Mouse (Mus musculus) frontal cortex, adult 2 months (tissue): ENCODE measurements around the gene Tpd52l1. TPM values are rescaled to one million over a fixed set of nuclear protein-coding genes. Genes with fewer than 3 reads are reported as not detected.
A peak's percentile ranks its signal among the peaks of the same experiment; 100 is the strongest.

Source experiments
- DNase-seq, 2 experiments: peaks; one replicate each; pipeline ENCODE4 v3.0.0; 2022; ENCODE audit warnings: low spot score in 1 of 2; ENCODE audit errors: extremely low spot score in 1 of 2
- polyA plus RNA-seq: library from polyadenylated mRNA; depleted of rRNA; stranded (reverse); fragments of >200 nt; gene quantifications from 2 replicates; pipeline ENCODE4 v1.2.3, GENCODE M21; 2012

Tpd52l1 gene
- polyA plus RNA-seq, 1 experiment, result 41.1 TPM

- DNase-seq, result no peak
Measured at GRCm38 (mm10) chr10:31352845-31353427, 92.8 kb downstream of the Tpd52l1 start.

- no peak for DNase-seq
Measured at GRCm38 (mm10) chr10:31351056-31351455, 94.7 kb downstream of the Tpd52l1 start.

GRCm38 (mm10) chr10:31346401-31346800 is 99.4 kb downstream of the Tpd52l1 start:
- DNase-seq, result no peak

GRCm38 (mm10) chr10:31336432-31336831 is 109.3 kb downstream of the Tpd52l1 start:
- DNase-seq, result peak in 1 of 2 experiments; percentile 38

- no peak for DNase-seq
Measured at GRCm38 (mm10) chr10:31331225-31331775, 114.5 kb downstream of the Tpd52l1 start.

GRCm38 (mm10) chr10:31330286-31330962 is 115.3 kb downstream of the Tpd52l1 start:
- DNase-seq, result no peak

GRCm38 (mm10) chr10:31329436-31329835 is 116.3 kb downstream of the Tpd52l1 start:
- DNase-seq, result no peak

GRCm38 (mm10) chr10:31318491-31318890 is 127.3 kb downstream of the Tpd52l1 start:
- DNase-seq, result no peak

- DNase-seq, result peak; percentile 35 to 71
Measured at GRCm38 (mm10) chr10:31312865-31313848, 132.6 kb downstream of the Tpd52l1 start, which contains the start of gene Hddc2. Gene Hddc2 (plus strand): TSS chr10:31313383.

- no peak for DNase-seq
Measured at GRCm38 (mm10) chr10:31307024-31307598, 138.6 kb downstream of the Tpd52l1 start.

- no peak for DNase-seq
Measured at GRCm38 (mm10) chr10:31303446-31303845, 142.3 kb downstream of the Tpd52l1 start.

GRCm38 (mm10) chr10:31300292-31300691 is 145.5 kb downstream of the Tpd52l1 start:
- DNase-seq, result no peak

GRCm38 (mm10) chr10:31298921-31299574 is 146.7 kb downstream of the Tpd52l1 start:
- peak; percentile 34 to 85 for DNase-seq

GRCm38 (mm10) chr10:31298263-31298662 is 147.5 kb downstream of the Tpd52l1 start:
- DNase-seq, result no peak

GRCm38 (mm10) chr10:31297106-31297505 is 148.7 kb downstream of the Tpd52l1 start:
- no peak for DNase-seq

GRCm38 (mm10) chr10:31296458-31296857 is 149.3 kb downstream of the Tpd52l1 start:
- DNase-seq, result no peak

- DNase-seq, result peak in 1 of 2 experiments; percentile 25
Measured at GRCm38 (mm10) chr10:31295705-31296104, 150.1 kb downstream of the Tpd52l1 start.

- no peak for DNase-seq
Measured at GRCm38 (mm10) chr10:31288697-31289390, 156.9 kb downstream of the Tpd52l1 start.

- DNase-seq, result no peak
Measured at GRCm38 (mm10) chr10:31287787-31288186, 158.0 kb downstream of the Tpd52l1 start.
